Mouse (Mus musculus): Measurements from ENCODE around the gene Eid1. TPM values are rescaled to one million over a fixed set of nuclear protein-coding genes. Genes with fewer than 3 reads are reported as not detected.

Eid1 gene
- polyA plus RNA-seq (2012; rRNA removed): 12.9 and 19.9 TPM in 2 replicates

DNA sequence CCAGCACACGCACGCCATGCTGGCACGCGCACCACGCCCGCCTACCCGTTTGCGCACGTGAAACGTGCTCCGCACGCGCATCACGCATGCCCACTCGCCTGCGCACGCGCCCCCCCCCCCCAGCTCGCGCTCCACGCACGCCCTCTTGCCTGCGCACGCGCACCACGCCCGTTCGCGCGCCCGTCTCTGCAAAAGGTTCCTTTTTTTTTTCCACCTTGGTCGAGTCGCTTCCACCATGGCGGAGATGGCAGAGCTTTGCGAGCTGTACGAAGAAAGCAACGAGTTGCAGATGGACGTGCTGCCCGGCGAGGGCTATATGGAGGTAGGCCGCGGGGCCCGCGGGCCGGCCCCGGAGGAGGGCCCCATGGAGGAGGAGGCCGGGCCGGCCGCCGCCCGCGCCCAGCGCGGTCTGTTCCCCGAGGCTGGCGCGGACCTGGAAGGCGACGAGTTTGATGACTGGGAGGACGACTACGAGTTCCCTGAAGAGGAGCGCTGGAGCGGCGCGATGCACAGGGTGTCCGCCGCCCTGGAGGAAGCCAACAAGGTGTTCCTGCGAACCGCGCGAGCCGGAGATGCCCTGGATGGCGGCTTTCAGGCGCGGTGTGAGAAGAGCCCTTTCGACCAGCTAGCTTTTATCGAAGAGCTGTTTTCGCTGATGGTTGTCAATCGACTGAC lies at the start of gene Eid1:
Gene Eid1, plus strand, starts transcription at position 139 of the 675 bp plus-strand sequence.
- DNase-seq: peak; percentile 85
- peak within 1 kb of the TSS; percentile 81 for H3K4me3 ChIP-seq (ENCODE audit: insufficient read depth, low read depth, low read length)
- TF ChIP-seq POLR2A (IDR thresholded peaks at IDR 0.05; ENCODE audit: low read depth, low read length) (peak; percentile 9), CTCF (conservative IDR thresholded peaks at IDR 0.05; ENCODE audit: insufficient read depth, insufficient read length, low read depth, low read length) (no peak)
- no peaks in the 10 kb centered on the region for H3K4me1 ChIP-seq (ENCODE audit: control insufficient read depth, insufficient read depth, low read length)
- WGBS: under 1% methylated on average over 79 of the region's 79 CpGs
- H3K27ac ChIP-seq (ENCODE audit: insufficient read depth, low read depth, low read length): no peak within 1 kb of the TSS
- H3K27me3 ChIP-seq (replicated peaks; ENCODE audit: control insufficient read depth, insufficient read depth, low read length): no peaks in the 10 kb centered on the region
- H3K36me3 ChIP-seq (ENCODE audit: control insufficient read depth, insufficient read depth, low read length): no peaks in the 10 kb centered on the region

DNA sequence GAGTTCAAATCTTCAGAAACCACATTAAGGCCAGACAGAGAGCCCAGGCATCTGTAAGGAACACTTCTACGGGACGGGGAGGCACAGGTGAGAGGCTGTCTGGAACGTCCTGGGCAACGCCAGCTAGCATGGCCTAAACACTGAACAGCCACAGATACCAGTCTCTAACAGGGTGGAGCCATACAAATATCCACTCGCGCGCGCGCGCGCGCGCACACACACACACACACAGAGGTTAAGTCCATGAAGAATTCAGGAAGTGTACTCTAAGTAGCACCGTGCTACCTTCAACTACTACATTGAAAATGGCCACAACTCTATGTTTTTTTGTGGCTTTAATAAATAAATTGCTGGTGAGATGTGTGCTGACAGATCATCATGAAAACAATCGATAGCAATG lies 49.7 kb upstream of the Eid1 start:
- no peak overlapping the region for H3K4me3 ChIP-seq (ENCODE audit: insufficient read depth, low read depth, low read length)
- no peaks in the 10 kb centered on the region; the same call in 1 of the 2 replicates for H3K4me1 ChIP-seq (ENCODE audit: control insufficient read depth, insufficient read depth, low read length)
- H3K27ac ChIP-seq (ENCODE audit: insufficient read depth, low read depth, low read length): no peak overlapping the region
- no peak for DNase-seq
- peaks cover 1% of the 10 kb centered on the region; the same call in 1 of the 2 replicates for H3K36me3 ChIP-seq (ENCODE audit: control insufficient read depth, insufficient read depth, low read length)
- H3K27me3 ChIP-seq (replicated peaks; ENCODE audit: control insufficient read depth, insufficient read depth, low read length): no peaks in the 10 kb centered on the region
- TF ChIP-seq POLR2A (IDR thresholded peaks at IDR 0.05; ENCODE audit: low read depth, low read length) (no peak), CTCF (conservative IDR thresholded peaks at IDR 0.05; ENCODE audit: insufficient read depth, insufficient read length, low read depth, low read length) (no peak)
- 93% methylated on average over 15 of the region's 15 CpGs for WGBS

- TF ChIP-seq CTCF (conservative IDR thresholded peaks at IDR 0.05; ENCODE audit: insufficient read depth, insufficient read length, low read depth, low read length) (no peak), POLR2A (IDR thresholded peaks at IDR 0.05; ENCODE audit: low read depth, low read length) (no peak)
- no peak overlapping the region for H3K27ac ChIP-seq (ENCODE audit: insufficient read depth, low read depth, low read length)
These were observed 48.7 kb upstream of the Eid1 start for GRCm38 (mm10) chr2:125624127-125624685.

DNA sequence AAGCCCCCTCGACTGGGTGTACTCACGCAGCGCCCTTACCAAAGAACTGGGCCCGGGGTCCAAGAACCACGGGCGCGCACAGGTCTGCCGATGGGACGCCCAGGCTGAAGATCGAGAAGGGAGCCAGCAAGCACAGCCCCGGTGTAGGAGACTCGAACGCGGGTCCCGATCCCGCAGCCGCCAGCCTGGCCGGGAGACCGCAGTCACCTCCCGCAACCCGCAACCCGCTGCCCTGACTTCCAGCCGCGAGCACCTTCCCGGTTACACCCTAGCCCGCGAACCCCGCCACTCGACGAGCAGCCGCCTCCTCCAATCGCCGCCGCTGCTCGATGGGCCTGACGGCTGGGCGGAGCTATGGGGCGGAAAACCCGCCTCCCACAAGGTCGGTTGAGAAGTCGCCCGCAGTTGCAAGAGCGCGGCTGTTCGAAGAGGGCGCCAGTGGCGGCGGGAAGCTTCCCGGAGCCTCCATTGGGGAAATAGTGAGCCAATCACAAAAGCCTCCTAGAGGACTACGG lies 48.0 kb upstream of the Eid1 start, which contains the start of gene Cep152:
Gene Cep152, minus strand, starts transcription at position 277 of the 515 bp plus-strand sequence.
- H3K27ac ChIP-seq (ENCODE audit: insufficient read depth, low read depth, low read length): no peak within 1 kb of the TSS
- WGBS: under 1% methylated on average over 50 of the region's 50 CpGs
- peak within 1 kb of the TSS; percentile 74 for H3K4me3 ChIP-seq (ENCODE audit: insufficient read depth, low read depth, low read length)
- no peaks in the 10 kb centered on the region; the same call in 1 of the 2 replicates for H3K4me1 ChIP-seq (ENCODE audit: control insufficient read depth, insufficient read depth, low read length)
- H3K36me3 ChIP-seq (ENCODE audit: control insufficient read depth, insufficient read depth, low read length): no peaks in the 10 kb centered on the region
- peak; percentile 99 for DNase-seq
- H3K27me3 ChIP-seq (replicated peaks; ENCODE audit: control insufficient read depth, insufficient read depth, low read length): no peaks in the 10 kb centered on the region
- 0 out of 2 replicates have a peak, but pooled peaks have one; percentile 20 for TF ChIP-seq CTCF (conservative IDR thresholded peaks at IDR 0.05; ENCODE audit: insufficient read depth, insufficient read length, low read depth, low read length)
- no peak for TF ChIP-seq POLR2A (IDR thresholded peaks at IDR 0.05; ENCODE audit: low read depth, low read length)

More at GRCm38 (mm10) chr2:125624127-125624685, 48.7 kb upstream of the Eid1 start:
- no peaks in the 10 kb centered on the region for H3K27me3 ChIP-seq (replicated peaks; ENCODE audit: control insufficient read depth, insufficient read depth, low read length)
- peak; percentile 7 for DNase-seq
- WGBS: 4% methylated on average over 9 of the region's 9 CpGs
- no peaks in the 10 kb centered on the region; the same call in 1 of the 2 replicates for H3K4me1 ChIP-seq (ENCODE audit: control insufficient read depth, insufficient read depth, low read length)
- H3K4me3 ChIP-seq (ENCODE audit: insufficient read depth, low read depth, low read length): peak overlapping the region; percentile 74
- H3K36me3 ChIP-seq (ENCODE audit: control insufficient read depth, insufficient read depth, low read length): peaks cover 1% of the 10 kb centered on the region; the same call in 1 of the 2 replicates

DNA sequence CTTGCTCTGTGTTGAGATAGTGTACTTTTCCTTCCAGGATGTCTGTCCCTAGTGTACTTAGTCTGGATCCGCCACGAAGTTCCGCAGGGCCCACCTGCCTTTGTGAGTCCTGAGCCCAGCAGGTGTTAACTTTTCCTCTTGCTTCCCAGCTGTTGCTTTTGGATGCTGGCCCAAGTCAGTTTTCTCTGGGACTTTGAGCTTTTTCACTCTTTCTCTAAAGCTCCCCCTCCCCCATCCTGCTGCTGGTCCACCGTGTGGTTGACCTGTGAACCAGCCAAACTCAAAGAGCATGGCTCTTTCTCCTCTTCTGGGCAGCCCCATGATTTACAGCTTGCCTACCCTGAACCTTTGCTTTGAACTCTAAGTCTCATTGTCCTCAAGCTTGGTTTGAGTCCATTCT lies 46.4 kb upstream of the Eid1 start:
- H3K27ac ChIP-seq (ENCODE audit: insufficient read depth, low read depth, low read length): no peak overlapping the region
- H3K4me3 ChIP-seq (ENCODE audit: insufficient read depth, low read depth, low read length): no peak overlapping the region
- no peaks in the 10 kb centered on the region for H3K36me3 ChIP-seq (ENCODE audit: control insufficient read depth, insufficient read depth, low read length)
- no peaks in the 10 kb centered on the region; the same call in 1 of the 2 replicates for H3K4me1 ChIP-seq (ENCODE audit: control insufficient read depth, insufficient read depth, low read length)
- 50% methylated on average over 4 of the region's 4 CpGs for WGBS
- no peaks in the 10 kb centered on the region for H3K27me3 ChIP-seq (replicated peaks; ENCODE audit: control insufficient read depth, insufficient read depth, low read length)
- TF ChIP-seq POLR2A (IDR thresholded peaks at IDR 0.05; ENCODE audit: low read depth, low read length) (no peak), CTCF (conservative IDR thresholded peaks at IDR 0.05; ENCODE audit: insufficient read depth, insufficient read length, low read depth, low read length) (no peak)
- peak; percentile 89 for DNase-seq

GRCm38 (mm10) chr2:125628487-125628886 lies 44.4 kb upstream of the Eid1 start:
- H3K4me1 ChIP-seq (ENCODE audit: control insufficient read depth, insufficient read depth, low read length): no peaks in the 10 kb centered on the region; the same call in 1 of the 2 replicates
- DNase-seq: no peak
- no peak overlapping the region for H3K4me3 ChIP-seq (ENCODE audit: insufficient read depth, low read depth, low read length)
- no peaks in the 10 kb centered on the region for H3K36me3 ChIP-seq (ENCODE audit: control insufficient read depth, insufficient read depth, low read length)
- 82% methylated on average over 6 of the region's 6 CpGs for WGBS
- H3K27ac ChIP-seq (ENCODE audit: insufficient read depth, low read depth, low read length): no peak overlapping the region
- H3K27me3 ChIP-seq (replicated peaks; ENCODE audit: control insufficient read depth, insufficient read depth, low read length): no peaks in the 10 kb centered on the region
- TF ChIP-seq POLR2A (IDR thresholded peaks at IDR 0.05; ENCODE audit: low read depth, low read length): no peak
- TF ChIP-seq CTCF (conservative IDR thresholded peaks at IDR 0.05; ENCODE audit: insufficient read depth, insufficient read length, low read depth, low read length): no peak

- H3K4me1 ChIP-seq (ENCODE audit: control insufficient read depth, insufficient read depth, low read length): no peaks in the 10 kb centered on the region; the same call in 1 of the 2 replicates
- H3K4me3 ChIP-seq (ENCODE audit: insufficient read depth, low read depth, low read length): no peak overlapping the region
- H3K27ac ChIP-seq (ENCODE audit: insufficient read depth, low read depth, low read length): no peak overlapping the region
- no peak for DNase-seq
- TF ChIP-seq CTCF (conservative IDR thresholded peaks at IDR 0.05; ENCODE audit: insufficient read depth, insufficient read length, low read depth, low read length) (no peak), POLR2A (IDR thresholded peaks at IDR 0.05; ENCODE audit: low read depth, low read length) (no peak)
- WGBS: 96% methylated on average over 2 of the region's 2 CpGs
- H3K36me3 ChIP-seq (ENCODE audit: control insufficient read depth, insufficient read depth, low read length): no peaks in the 10 kb centered on the region
- no peaks in the 10 kb centered on the region for H3K27me3 ChIP-seq (replicated peaks; ENCODE audit: control insufficient read depth, insufficient read depth, low read length)
These were observed 42.9 kb upstream of the Eid1 start for GRCm38 (mm10) chr2:125630010-125630409.

All from kidney, adult 2 months (tissue).